Mouse (Mus musculus): Measurements from ENCODE around the gene Gm3417. TPM values are rescaled to one million over a fixed set of nuclear protein-coding genes. Genes with fewer than 3 reads are reported as not detected.
"Not testable (repeated sequence)": the region's sequence is repeated elsewhere in the genome, so short reads cannot be mapped to it uniquely, and the experiment has no call there.

Gene Gm3417
- polyA plus RNA-seq, 1 experiment from 2014 or later, result 0.78 TPM

GRCm38 (mm10) chr17:14943009-14943728, 35.4 kb downstream of the Gm3417 start, which contains the start of the genes Wdr27 and 1600012H06Rik:
Gene Wdr27 (minus strand): TSS chr17:14943158.
Gene 1600012H06Rik (plus strand): TSS chr17:14943184.
- Histone ChIP-seq H3K36me3 (peaks cover 35% of the 10 kb centered on the region), H3K27me3 (ENCODE audit: low read depth, poor library complexity, severe bottlenecking) (no peaks in the 10 kb centered on the region), H3K4me1 (peaks cover 21% of the 10 kb centered on the region), H3K4me3 (peak within 1 kb of the TSS; percentile 85), H3K9me3 (replicated peaks) (no peaks in the 10 kb centered on the region), H3K27ac (peak within 1 kb of the TSS; percentile 87)
- peak; percentile 100 for DNase-seq (ENCODE audit: low spot score)
- under 1% methylated on average over 54 of the region's 54 CpGs for WGBS

DNA sequence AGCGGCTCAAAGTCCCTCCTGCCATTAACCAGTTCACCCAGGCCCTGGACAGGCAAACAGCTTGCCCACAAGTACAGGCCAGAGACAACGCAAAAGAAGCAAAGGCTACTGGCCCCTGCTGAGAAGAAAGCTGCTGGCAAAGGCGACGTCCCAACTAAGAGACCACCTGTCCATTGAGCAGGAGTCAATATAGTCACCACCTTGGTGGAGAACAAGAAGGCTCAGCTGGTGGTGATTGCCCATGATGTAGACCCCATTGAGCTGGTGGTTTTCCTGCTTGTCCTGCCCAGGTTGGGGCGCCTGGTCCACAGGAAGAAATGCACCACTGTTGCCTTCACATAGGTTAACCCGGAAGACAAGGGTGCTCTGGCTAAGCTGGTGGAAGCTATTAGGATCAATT, 36.4 kb downstream of the Gm3417 start:
- DNase-seq (ENCODE audit: low spot score); H3K27me3 ChIP-seq (ENCODE audit: low read depth, poor library complexity, severe bottlenecking); H3K9me3 ChIP-seq (replicated peaks): not testable (repeated sequence)
- 74% methylated on average over 6 of the region's 6 CpGs for WGBS
- Histone ChIP-seq H3K4me1 (peaks cover 21% of the 10 kb centered on the region), H3K27ac (0 out of 2 replicates have a peak overlapping the region, but pooled peaks have one; percentile 87), H3K36me3 (peaks cover 27% of the 10 kb centered on the region), H3K4me3 (peak overlapping the region; percentile 85)

- Histone ChIP-seq H3K4me1 (no peaks in the 10 kb centered on the region), H3K36me3 (no peaks in the 10 kb centered on the region), H3K9me3 (replicated peaks) (no peaks in the 10 kb centered on the region), H3K27me3 (ENCODE audit: low read depth, poor library complexity, severe bottlenecking) (no peaks in the 10 kb centered on the region), H3K27ac (no peak overlapping the region), H3K4me3 (no peak overlapping the region)
- 78% methylated on average over 5 of the region's 5 CpGs for WGBS
- DNase-seq (ENCODE audit: low spot score), result no peak
These were observed 42.6 kb downstream of the Gm3417 start for GRCm38 (mm10) chr17:14935841-14936605.

DNA sequence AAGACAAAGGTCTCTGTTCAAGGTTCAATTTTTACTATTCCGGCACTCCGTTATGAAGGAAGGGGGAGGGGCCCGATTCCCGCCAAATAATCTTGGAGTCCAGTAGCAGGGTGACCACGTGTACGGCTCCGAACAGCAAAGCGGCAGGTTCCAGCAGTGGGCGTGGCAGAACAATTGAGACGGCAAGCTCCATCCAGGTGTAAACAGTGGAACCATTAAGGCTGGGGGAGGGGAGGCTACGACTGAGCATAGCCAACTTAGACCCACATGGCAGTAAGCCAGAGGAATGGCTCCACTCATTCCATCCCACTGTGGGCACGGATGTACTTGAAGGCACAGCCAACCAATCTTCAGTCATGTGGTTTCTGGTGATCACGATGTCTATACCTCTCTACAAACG, 43.3 kb downstream of the Gm3417 start:
- not testable (repeated sequence) for H3K9me3 ChIP-seq (replicated peaks); H3K36me3 ChIP-seq; H3K4me3 ChIP-seq; DNase-seq (ENCODE audit: low spot score); H3K4me1 ChIP-seq; H3K27me3 ChIP-seq (ENCODE audit: low read depth, poor library complexity, severe bottlenecking); H3K27ac ChIP-seq
- 85% methylated on average over 14 of the region's 14 CpGs for WGBS

GRCm38 (mm10) chr17:14931469-14931868, 47.1 kb downstream of the Gm3417 start:
- no peak for DNase-seq (ENCODE audit: low spot score)
- Histone ChIP-seq H3K4me3 (no peak overlapping the region), H3K27ac (no peak overlapping the region), H3K36me3 (no peaks in the 10 kb centered on the region), H3K27me3 (ENCODE audit: low read depth, poor library complexity, severe bottlenecking) (no peaks in the 10 kb centered on the region), H3K4me1 (no peaks in the 10 kb centered on the region), H3K9me3 (replicated peaks) (no peaks in the 10 kb centered on the region)
- 87% methylated on average over 5 of the region's 5 CpGs for WGBS

DNA sequence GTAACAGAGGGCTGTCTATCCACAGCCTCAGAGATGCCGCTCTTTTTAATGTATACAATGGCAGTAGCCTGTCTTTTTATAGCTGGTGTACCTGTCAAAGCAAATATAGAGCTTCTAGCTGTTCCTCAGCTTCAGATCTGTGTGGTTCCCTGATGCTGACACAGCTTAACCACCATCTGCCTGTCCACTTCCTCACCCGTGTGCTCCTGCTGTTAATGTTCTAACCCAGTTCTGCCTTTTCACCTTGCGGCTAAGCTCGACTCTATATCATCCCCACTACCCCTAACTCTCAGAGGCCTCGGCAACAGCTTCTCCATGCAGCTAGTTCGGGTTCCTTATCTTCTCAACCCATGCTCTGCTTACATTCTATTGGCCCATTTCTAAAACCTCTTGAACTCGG, 47.9 kb downstream of the Gm3417 start:
- Histone ChIP-seq H3K27ac (no peak overlapping the region), H3K4me3 (no peak overlapping the region), H3K27me3 (ENCODE audit: low read depth, poor library complexity, severe bottlenecking) (no peaks in the 10 kb centered on the region), H3K36me3 (no peaks in the 10 kb centered on the region), H3K9me3 (replicated peaks) (no peaks in the 10 kb centered on the region), H3K4me1 (no peaks in the 10 kb centered on the region)
- 88% methylated on average over 7 of the region's 7 CpGs for WGBS
- DNase-seq (ENCODE audit: low spot score), result peak; percentile 13

GRCm38 (mm10) chr17:14928631-14929030, 50.0 kb downstream of the Gm3417 start:
- no peak overlapping the region for H3K27ac ChIP-seq
- H3K4me1 ChIP-seq, result no peaks in the 10 kb centered on the region
- DNase-seq (ENCODE audit: low spot score), result peak; percentile 16
- WGBS, result 77% methylated on average over 5 of the region's 5 CpGs
- no peaks in the 10 kb centered on the region for H3K36me3 ChIP-seq
- H3K9me3 ChIP-seq (replicated peaks), result no peaks in the 10 kb centered on the region
- no peak overlapping the region for H3K4me3 ChIP-seq
- H3K27me3 ChIP-seq (ENCODE audit: low read depth, poor library complexity, severe bottlenecking), result no peaks in the 10 kb centered on the region

DNA sequence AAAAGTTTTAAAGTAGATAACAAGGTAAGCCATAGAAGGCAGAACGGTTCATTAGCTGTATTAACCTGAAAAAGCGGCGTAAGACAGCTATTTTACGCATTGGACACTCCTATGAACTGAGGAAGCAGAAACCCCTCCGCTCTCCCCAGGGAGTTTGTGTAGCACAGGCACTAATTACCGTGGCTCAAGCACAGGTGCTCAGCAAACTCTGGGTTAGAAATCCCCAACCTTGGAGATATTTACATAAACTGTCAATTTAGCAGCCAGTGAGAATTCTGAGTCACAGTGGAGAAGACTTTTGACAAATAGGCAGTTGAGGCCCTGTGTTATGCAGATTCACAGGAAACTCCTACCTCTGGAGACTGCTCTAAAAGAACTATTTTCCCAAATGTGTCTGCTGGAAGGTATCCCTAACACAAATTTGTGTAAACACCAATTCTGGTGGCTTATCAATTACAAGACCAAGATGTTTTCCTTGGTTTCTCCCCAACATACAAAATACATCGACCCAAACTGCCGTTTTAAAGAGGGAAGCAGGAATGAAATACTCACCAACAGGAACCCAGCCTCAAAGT, 50.9 kb downstream of the Gm3417 start:
- H3K36me3 ChIP-seq, result no peaks in the 10 kb centered on the region
- H3K9me3 ChIP-seq (replicated peaks), result no peaks in the 10 kb centered on the region
- no peak overlapping the region for H3K27ac ChIP-seq
- H3K4me3 ChIP-seq, result no peak overlapping the region
- H3K4me1 ChIP-seq, result no peaks in the 10 kb centered on the region
- no peak for DNase-seq (ENCODE audit: low spot score)
- H3K27me3 ChIP-seq (ENCODE audit: low read depth, poor library complexity, severe bottlenecking), result no peaks in the 10 kb centered on the region
- 86% methylated on average over 8 of the region's 8 CpGs for WGBS

- no peaks in the 10 kb centered on the region for H3K9me3 ChIP-seq (replicated peaks)
- H3K36me3 ChIP-seq, result no peaks in the 10 kb centered on the region
- no peaks in the 10 kb centered on the region for H3K27me3 ChIP-seq (ENCODE audit: low read depth, poor library complexity, severe bottlenecking)
- H3K4me3 ChIP-seq, result no peak overlapping the region
- no peak overlapping the region for H3K27ac ChIP-seq
- DNase-seq (ENCODE audit: low spot score), result peak; percentile 21
- H3K4me1 ChIP-seq, result no peaks in the 10 kb centered on the region
- WGBS, result 76% methylated on average over 6 of the region's 6 CpGs
These were observed 57.0 kb downstream of the Gm3417 start for GRCm38 (mm10) chr17:14921582-14921981.

- no peaks in the 10 kb centered on the region for H3K9me3 ChIP-seq (replicated peaks)
- H3K36me3 ChIP-seq, result no peaks in the 10 kb centered on the region
- DNase-seq (ENCODE audit: low spot score), result peak; percentile 7
- no peaks in the 10 kb centered on the region for H3K27me3 ChIP-seq (ENCODE audit: low read depth, poor library complexity, severe bottlenecking)
- 92% methylated on average over 8 of the region's 8 CpGs for WGBS
- no peak overlapping the region for H3K27ac ChIP-seq
- no peak overlapping the region for H3K4me3 ChIP-seq
- H3K4me1 ChIP-seq, result no peaks in the 10 kb centered on the region
These were observed 60.7 kb downstream of the Gm3417 start for GRCm38 (mm10) chr17:14917866-14918265.

DNA sequence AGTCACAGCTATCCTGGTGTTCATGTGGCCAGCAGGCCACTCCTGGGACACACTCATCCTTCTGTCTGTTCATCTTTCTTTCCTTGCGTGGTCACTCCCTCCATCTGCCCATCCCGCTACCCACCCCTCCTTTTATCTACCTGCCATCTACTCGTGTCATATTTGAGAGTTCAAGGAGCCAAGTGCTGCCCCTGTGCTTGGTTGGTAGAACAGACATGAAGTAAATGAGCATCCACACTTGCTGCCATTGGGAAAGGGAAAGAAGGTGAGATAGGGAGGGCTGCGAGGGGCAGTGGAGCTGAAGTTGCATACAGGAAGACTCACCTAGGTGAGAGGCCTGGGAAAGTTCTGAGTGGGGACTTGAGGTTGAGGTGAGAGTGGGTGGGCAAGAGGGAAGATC, 64.2 kb downstream of the Gm3417 start:
- no peak overlapping the region for H3K4me3 ChIP-seq
- WGBS, result 91% methylated on average over 4 of the region's 4 CpGs
- H3K27ac ChIP-seq, result no peak overlapping the region
- no peaks in the 10 kb centered on the region for H3K4me1 ChIP-seq
- no peaks in the 10 kb centered on the region for H3K36me3 ChIP-seq
- H3K27me3 ChIP-seq (ENCODE audit: low read depth, poor library complexity, severe bottlenecking), result no peaks in the 10 kb centered on the region
- peak; percentile 5 for DNase-seq (ENCODE audit: low spot score)
- no peaks in the 10 kb centered on the region for H3K9me3 ChIP-seq (replicated peaks)

Measured in limb, embryonic 10.5 days (tissue).